Mouse (Mus musculus) B cell, adult (primary cell): ENCODE data around the gene Gm16503. TPM values are rescaled to one million over a fixed set of nuclear protein-coding genes. Genes with fewer than 3 reads are reported as not detected.

Source experiments
- total RNA-seq: library from RNA; stranded (reverse); gene quantifications from 4 replicates; pipeline ENCODE4 v1.2.4, GENCODE M21; 2023; ENCODE audit not compliant: inconsistent age

The Gm16503 gene
- total RNA-seq, result 0.24 to 0.39 TPM (median 0.38 TPM) in 3 of 4 replicates, not detected in the other

GRCm38 (mm10) chr4:147539918-147540317 is at the start of gene Gm16503:
Gm16503 (plus strand) TSS chr4:147540218.

GRCm38 (mm10) chr4:147492117-147492516 is 47.9 kb upstream of the Gm16503 start, which contains the start of gene Zfp982:
Zfp982 (plus strand) TSS chr4:147492417.

GRCm38 (mm10) chr4:147553071-147553470 is 13.1 kb downstream of the Gm16503 start, which contains the start of gene Zfp985:
Zfp985 (plus strand) TSS chr4:147553277.

Other genes with a start within 250 kb of the Gm16503 start
- 0.21 to 0.96 TPM (median 0.26 TPM) in 3 of 4 replicates, not detected in the other for gene Zfp988, start 234.5 kb upstream of the Gm16503 start, total RNA-seq
- not detected in 4 replicates for gene Zfp978, start 178.9 kb upstream of the Gm16503 start, total RNA-seq
- gene Zfp982, start 47.8 kb upstream of the Gm16503 start, total RNA-seq, result 0.48 to 0.81 TPM (median 0.62 TPM) in 4 replicates
- 0.48 TPM in 2 of 4 replicates, not detected in the others for gene Zfp985, start 13.1 kb downstream of the Gm16503 start, total RNA-seq
- gene Zfp979, start 102.3 kb downstream of the Gm16503 start, total RNA-seq, result 0.36 TPM in 1 of 4 replicates, not detected in the others
- 0.39 to 1.0 TPM (median 0.66 TPM) in 4 replicates for gene Zfp534, start 162.3 kb downstream of the Gm16503 start, total RNA-seq